Mouse (Mus musculus) MEL-GATA-1-ER (cell line): Measurements from ENCODE around the gene Mdh2.

Experiments
- DNase-seq: peaks from one replicate; pipeline ENCODE4 v3.0.0-alpha.2; 2012; ENCODE audit warnings: low read depth; ENCODE audit errors: extremely low read depth

The Mdh2 gene

DNA sequence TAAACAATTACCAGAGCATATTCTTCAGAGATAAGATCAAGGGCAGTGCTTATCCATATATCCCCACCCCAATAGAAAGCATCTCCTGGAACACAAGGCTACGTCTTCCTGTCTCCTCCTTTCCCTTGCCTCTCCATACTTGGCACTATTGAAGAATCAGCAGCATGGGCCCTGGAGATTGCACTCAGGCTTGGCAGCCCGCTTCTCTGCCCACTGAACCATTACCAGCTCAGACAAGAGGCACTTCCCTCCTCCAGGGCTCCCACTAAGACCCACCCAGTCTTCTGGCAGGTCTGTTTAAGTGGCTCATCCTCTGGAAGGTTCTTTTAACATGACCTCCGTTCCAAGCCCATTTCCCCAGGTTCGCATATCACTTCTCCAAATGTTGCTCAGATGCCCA is 1.7 kb upstream of the Mdh2 start:
- DNase-seq: no peak

- no peak for DNase-seq
These were observed 347 bp upstream of the Mdh2 start, which contains the start of gene Styxl1 for GRCm38 (mm10) chr5:135777796-135778470. Gene Styxl1 (minus strand): TSS chr5:135778385.

GRCm38 (mm10) chr5:135780331-135780730 is 2.1 kb downstream of the Mdh2 start:
- no peak for DNase-seq

DNA sequence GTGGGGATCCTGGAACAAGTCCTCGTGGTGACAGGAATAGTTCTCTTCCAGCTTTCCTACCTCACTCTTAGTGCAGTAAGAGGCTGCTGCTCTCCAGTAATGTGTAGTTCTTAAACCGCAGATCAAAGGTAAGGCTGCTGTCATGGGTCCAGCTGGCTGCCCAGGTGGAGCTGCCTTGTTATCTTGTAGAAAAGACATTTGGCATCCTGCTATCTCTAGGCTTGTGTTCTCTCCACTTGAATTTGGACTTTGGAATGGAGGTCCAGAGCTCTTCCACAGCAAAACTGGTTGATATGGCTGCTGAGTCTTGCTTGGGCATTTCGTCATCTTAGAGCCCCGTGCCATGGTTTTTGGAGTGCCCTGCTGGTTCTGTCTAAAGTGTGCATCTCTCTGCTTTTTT is 4.6 kb downstream of the Mdh2 start:
- DNase-seq: no peak

DNA sequence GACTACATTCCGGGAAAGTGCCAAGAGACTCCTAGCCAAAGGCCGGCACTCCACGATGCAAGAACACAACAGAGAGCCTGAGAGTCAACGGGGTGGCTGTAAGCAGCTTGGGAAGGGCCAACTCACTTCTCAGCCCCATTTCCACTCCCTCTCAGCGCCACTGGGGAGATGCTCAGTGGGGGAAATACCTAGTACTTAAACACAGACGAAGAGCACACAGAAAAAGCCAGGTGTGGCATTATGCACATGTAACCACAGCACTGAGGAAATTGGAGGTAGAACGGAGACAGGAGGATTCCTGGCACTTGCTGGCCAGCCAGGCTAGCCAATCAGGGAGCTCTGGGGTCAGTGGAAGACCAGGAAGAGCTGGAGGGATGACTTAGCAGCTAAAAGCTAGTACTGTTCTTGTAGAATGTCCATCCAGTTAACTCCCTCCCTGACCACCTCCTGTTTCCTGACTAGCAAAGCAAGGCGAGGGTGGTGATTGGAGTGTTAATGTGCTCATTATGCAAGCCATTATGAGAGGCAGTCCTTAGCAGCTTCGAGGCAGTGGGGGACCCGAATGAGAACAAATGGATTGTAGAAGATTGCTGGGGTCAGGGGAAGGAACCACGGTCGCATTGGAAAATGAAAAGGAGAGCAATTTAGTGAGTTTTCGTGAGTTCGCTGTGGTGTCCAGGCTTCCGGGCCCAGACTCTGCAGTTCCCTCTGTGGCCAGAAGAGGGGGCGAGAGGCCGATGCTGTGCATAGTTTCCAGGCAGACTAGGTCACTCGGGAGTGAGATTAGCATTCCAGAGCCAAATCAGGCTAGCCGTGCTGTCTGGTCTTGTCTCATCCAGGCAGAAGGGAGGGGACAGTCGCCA is 15.9 kb downstream of the Mdh2 start:
- DNase-seq: no peak

GRCm38 (mm10) chr5:135794859-135795181 is 16.5 kb downstream of the Mdh2 start:
- no peak for DNase-seq

GRCm38 (mm10) chr5:135799746-135800145 is 21.5 kb downstream of the Mdh2 start:
- DNase-seq: no peak

- no peak for DNase-seq
These were observed 22.6 kb downstream of the Mdh2 start for GRCm38 (mm10) chr5:135800927-135801326.

DNA sequence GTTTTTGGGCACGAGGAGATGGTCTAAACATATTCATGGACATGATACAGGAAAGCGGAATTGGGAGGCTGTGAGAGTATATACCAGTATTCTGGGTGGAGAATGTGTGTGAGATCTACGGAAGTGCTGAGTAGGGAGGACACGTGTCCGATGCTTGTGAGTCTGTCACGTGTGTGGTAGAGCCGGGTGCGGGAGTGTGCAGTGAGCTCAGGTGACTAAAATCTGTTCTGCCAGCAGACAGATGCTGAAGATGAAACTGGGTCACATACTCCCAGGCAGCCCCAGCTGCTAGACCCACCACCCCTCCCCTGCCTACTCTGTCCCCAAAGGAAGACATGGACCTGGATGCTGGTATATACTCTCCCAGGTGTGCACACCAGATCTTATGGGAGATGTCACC is 24.4 kb downstream of the Mdh2 start:
- no peak for DNase-seq

- DNase-seq: no peak
These were observed 24.9 kb downstream of the Mdh2 start for GRCm38 (mm10) chr5:135803135-135803534.

DNA sequence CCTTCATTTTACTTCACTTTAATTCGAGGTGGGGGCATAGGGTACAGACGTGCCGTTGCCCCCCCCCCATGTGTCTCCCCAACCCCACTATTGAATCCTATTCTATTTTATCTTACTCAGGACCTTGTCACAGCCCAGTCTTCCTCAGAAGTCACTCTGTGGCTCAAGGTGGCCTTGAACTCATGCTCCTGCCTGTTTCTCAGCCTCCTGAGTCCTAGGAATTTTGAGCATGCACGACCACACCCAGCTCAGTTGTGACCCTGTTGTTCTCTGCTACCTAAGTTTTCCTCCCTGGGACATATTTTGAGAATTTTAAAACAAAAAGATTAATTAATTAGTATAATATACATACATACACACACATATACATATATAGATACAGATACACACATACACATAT is 25.4 kb downstream of the Mdh2 start:
- no peak for DNase-seq

DNA sequence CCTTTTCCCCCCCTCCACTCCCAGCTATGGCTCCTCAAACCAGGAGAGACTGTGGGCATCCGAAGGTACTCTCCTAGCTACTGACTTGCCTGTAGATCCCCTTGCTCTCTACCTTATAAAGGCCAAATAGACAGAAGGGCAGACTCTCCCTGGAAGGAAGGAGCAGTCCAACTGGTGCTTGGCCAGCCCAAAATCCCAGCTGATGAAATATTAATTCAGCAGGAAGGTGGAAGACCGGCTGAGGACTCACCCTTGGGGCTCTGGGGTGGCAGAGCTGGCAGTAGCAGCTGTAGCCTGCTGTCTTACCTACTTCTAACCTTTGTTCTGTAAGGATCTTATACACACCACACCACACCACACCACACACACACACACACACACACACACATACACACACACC is 26.5 kb downstream of the Mdh2 start:
- no peak for DNase-seq

GRCm38 (mm10) chr5:135806555-135807262 is 28.4 kb downstream of the Mdh2 start, which contains the start of gene Srrm3:
Gene Srrm3 (plus strand): TSS chr5:135806890.
- DNase-seq: peak; percentile 59

DNA sequence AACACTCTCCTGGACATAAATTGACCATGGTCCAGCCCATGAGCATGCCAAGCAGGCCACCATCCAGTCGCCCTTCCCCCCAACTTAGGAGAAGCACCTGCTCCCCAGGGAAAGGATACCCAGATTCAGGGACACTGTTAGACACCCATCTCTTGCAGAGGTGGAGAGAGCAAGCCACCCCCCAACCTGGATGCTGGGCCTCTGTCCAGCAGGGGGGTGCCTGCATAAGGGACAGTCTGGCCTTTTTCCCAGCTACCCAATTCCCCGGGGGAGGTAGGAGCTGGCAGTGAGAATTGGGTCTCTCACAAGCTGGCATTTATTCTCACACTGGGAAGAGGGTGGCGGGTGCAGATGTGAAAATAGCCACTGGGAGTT is 29.0 kb downstream of the Mdh2 start:
- DNase-seq: no peak

DNA sequence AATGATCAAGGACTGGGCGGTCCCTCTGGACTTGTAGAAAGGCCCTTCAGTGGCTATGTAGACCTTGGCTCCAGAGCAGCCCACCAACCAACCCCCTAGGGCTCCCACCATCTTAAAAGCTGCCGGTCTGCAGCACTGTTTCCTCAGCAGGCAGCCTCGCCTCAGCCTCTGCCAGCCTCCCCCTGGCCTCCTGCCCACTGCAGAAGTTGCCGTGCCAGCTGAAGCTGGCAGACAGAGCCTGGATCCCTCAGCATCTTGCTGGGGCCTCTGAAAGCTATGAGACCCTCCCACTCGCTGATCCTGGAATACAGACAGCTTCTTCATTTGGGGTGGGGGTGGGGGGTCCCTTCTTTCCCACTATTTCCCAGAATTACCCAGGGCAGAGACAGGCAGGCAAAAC is 34.7 kb downstream of the Mdh2 start:
- no peak for DNase-seq

- DNase-seq: no peak
These were observed 40.2 kb downstream of the Mdh2 start for GRCm38 (mm10) chr5:135818491-135818890.

GRCm38 (mm10) chr5:135822316-135822944 is 44.1 kb downstream of the Mdh2 start:
- no peak for DNase-seq

- no peak for DNase-seq
These were observed 46.2 kb downstream of the Mdh2 start for GRCm38 (mm10) chr5:135824517-135824916.

DNA sequence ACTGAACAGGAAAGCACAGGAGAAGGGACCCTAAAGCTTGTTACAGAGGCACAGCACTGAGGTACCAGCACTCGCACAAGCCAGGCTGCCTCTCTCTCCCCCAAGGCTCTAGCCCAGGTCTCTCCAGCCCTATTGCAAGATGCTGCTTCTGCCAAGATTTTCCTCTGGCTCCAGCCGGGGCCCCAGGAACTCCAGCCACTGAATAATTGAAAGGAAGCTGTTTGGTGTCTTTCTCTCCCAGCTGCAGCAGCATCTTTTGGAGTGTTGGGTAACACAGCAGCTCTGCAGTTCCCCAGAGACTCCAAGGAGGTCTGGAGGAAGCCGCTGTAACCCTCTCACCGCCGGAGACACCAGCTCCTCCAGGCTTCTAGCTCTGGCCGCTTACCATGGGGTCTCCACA is 47.9 kb downstream of the Mdh2 start:
- DNase-seq: no peak

GRCm38 (mm10) chr5:135829381-135829780 is 51.1 kb downstream of the Mdh2 start:
- DNase-seq: no peak

- no peak for DNase-seq
These were observed 54.4 kb downstream of the Mdh2 start for GRCm38 (mm10) chr5:135832729-135833128.
